Mouse (Mus musculus) midbrain, embryonic 15.5 days (tissue): ENCODE data around the gene Dcaf6. TPM values are rescaled to one million over a fixed set of nuclear protein-coding genes. Genes with fewer than 3 reads are reported as not detected.
A peak's percentile ranks its signal among the peaks of the same experiment; 100 is the strongest.

Experiments
- ATAC-seq: fragments of 200-750 bp; cut with Nextera tagmentation; replicated peaks from 2 replicates; pipeline ENCODE4 v1.8.0; 2017; ENCODE audit warnings: moderate TSS enrichment
- H3K27ac ChIP-seq: fragments of 300-500 bp; sonication (generic); 2 replicates; pipeline ENCODE4 v1.5.1; 2015; ENCODE audit warnings: mild to moderate bottlenecking, inconsistent platforms
- H3K27me3 ChIP-seq: fragments of 300-500 bp; sonication (generic); replicated peaks from 2 replicates; pipeline ENCODE4 v1.6.1; 2015; ENCODE audit warnings: inconsistent platforms
- H3K36me3 ChIP-seq: fragments of 300-500 bp; sonication (generic); replicated peaks from 2 replicates; pipeline ENCODE4 v1.6.1; 2015; ENCODE audit warnings: inconsistent platforms
- H3K4me1 ChIP-seq: fragments of 300-500 bp; sonication (generic); 2 replicates; pipeline ENCODE4 v1.6.1; 2015; ENCODE audit warnings: inconsistent platforms
- H3K4me2 ChIP-seq: fragments of 300-500 bp; sonication (generic); 2 replicates; pipeline ENCODE4 v1.6.1; 2015; ENCODE audit warnings: inconsistent platforms, mild to moderate bottlenecking, moderate library complexity
- H3K4me3 ChIP-seq: fragments of 300-500 bp; sonication (generic); 2 replicates; pipeline ENCODE4 v1.5.1; 2015; ENCODE audit warnings: mild to moderate bottlenecking, inconsistent platforms
- H3K9ac ChIP-seq: fragments of 300-500 bp; sonication (generic); 2 replicates; pipeline ENCODE4 v1.6.1; 2015; ENCODE audit warnings: mild to moderate bottlenecking, inconsistent platforms
- H3K9me3 ChIP-seq: fragments of 300-500 bp; sonication (generic); 2 replicates; pipeline ENCODE4 v1.6.1; 2016; ENCODE audit warnings: inconsistent platforms
- WGBS: fragments of 180-500 bp; shearing (Covaris S2); methylation state at CpG from one replicate; pipeline ENCODE4 v1.1.7; 2015; ENCODE audit warnings: mixed read lengths; 5-methylcytosine and 5-hydroxymethylcytosine counted together
- polyA plus RNA-seq: library from polyadenylated mRNA; unstranded; fragments of >200 nt; fragmentation: Nextera tagmentation; extraction: Ambion mirVana; gene quantifications from 2 replicates; pipeline ENCODE4 v1.2.1, GENCODE M21; 2015

Gene Dcaf6
- polyA plus RNA-seq, 1 experiment from 2014 or later: 16.7 TPM

DNA sequence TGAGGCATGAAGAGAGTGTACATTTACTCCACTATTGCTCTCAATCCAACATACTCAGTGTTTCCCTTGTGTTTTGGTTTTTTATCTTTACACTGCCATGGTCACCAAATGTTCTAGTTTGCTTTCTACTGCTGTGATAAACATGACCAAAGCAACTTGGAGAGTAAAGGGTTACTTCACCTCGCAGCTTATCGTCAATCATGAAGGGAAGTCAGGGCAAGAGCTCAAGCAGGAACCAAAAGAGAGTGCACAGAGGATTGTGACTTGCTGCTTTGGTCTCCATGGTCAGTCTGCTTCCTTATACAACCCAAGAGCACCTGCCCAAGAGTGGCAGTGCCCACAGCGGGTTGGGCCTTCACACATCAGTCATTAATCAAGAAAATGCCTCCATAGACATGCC, 65.4 kb downstream of the Dcaf6 start:
- Histone ChIP-seq H3K27ac (no peak overlapping the region), H3K36me3 (no peaks in the 10 kb centered on the region), H3K4me2 (no peak overlapping the region), H3K9me3 (no peaks in the 10 kb centered on the region), H3K4me1 (no peaks in the 10 kb centered on the region), H3K27me3 (no peaks in the 10 kb centered on the region), H3K4me3 (no peak overlapping the region), H3K9ac (no peak overlapping the region)
- 78% methylated on average over 3 of the region's 3 CpGs for WGBS
- ATAC-seq: no peak

GRCm38 (mm10) chr1:165393033-165393432, 67.2 kb downstream of the Dcaf6 start:
- Histone ChIP-seq H3K4me2 (no peak overlapping the region), H3K4me3 (no peak overlapping the region), H3K27me3 (no peaks in the 10 kb centered on the region), H3K9me3 (no peaks in the 10 kb centered on the region), H3K27ac (no peak overlapping the region), H3K4me1 (no peaks in the 10 kb centered on the region), H3K36me3 (no peaks in the 10 kb centered on the region), H3K9ac (no peak overlapping the region)
- 83% methylated on average over 1 of the region's 1 CpGs for WGBS
- no peak for ATAC-seq

- 86% methylated on average over 5 of the region's 5 CpGs for WGBS
- Histone ChIP-seq H3K4me2 (no peak overlapping the region), H3K4me1 (no peaks in the 10 kb centered on the region), H3K27ac (no peak overlapping the region), H3K9me3 (no peaks in the 10 kb centered on the region), H3K36me3 (no peaks in the 10 kb centered on the region; the same call in 1 of the 2 replicates), H3K4me3 (no peak overlapping the region), H3K9ac (no peak overlapping the region), H3K27me3 (no peaks in the 10 kb centered on the region)
- ATAC-seq: no peak
These were observed 71.6 kb downstream of the Dcaf6 start for GRCm38 (mm10) chr1:165388716-165389115.

DNA sequence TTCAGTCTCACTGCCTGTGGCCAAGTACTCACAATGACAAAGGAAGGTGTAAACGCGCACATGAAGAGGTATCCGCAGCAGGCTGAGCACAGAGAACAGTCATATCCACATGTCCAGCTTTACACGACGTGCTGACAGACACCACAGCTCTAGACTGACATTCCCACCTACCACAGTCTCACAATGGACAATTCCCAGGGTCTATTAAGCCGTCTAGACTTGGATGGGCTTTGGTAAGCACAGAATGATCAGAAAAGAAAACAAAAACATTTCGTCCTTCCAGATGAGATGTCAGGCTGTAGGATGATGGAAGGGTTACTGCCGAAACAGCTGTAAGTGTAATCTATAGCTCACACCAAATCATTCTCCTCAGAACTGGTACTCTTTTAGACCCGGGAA, 73.8 kb downstream of the Dcaf6 start:
- no peak overlapping the region for H3K4me3 ChIP-seq
- no peaks in the 10 kb centered on the region for H3K9me3 ChIP-seq
- H3K4me1 ChIP-seq: no peaks in the 10 kb centered on the region
- H3K36me3 ChIP-seq: no peaks in the 10 kb centered on the region; the same call in 1 of the 2 replicates
- H3K27ac ChIP-seq: no peak overlapping the region
- H3K27me3 ChIP-seq: no peaks in the 10 kb centered on the region
- 83% methylated on average over 9 of the region's 9 CpGs for WGBS
- no peak for ATAC-seq
- no peak overlapping the region for H3K9ac ChIP-seq
- H3K4me2 ChIP-seq: no peak overlapping the region

- no peaks in the 10 kb centered on the region; the same call in 1 of the 2 replicates for H3K36me3 ChIP-seq
- 93% methylated on average over 14 of the region's 14 CpGs for WGBS
- H3K4me2 ChIP-seq: no peak overlapping the region
- no peaks in the 10 kb centered on the region for H3K9me3 ChIP-seq
- no peaks in the 10 kb centered on the region for H3K27me3 ChIP-seq
- no peak for ATAC-seq
- no peak overlapping the region for H3K4me3 ChIP-seq
- H3K9ac ChIP-seq: no peak overlapping the region
- no peaks in the 10 kb centered on the region for H3K4me1 ChIP-seq
- H3K27ac ChIP-seq: no peak overlapping the region
These were observed 74.3 kb downstream of the Dcaf6 start for GRCm38 (mm10) chr1:165385810-165386524.

- H3K36me3 ChIP-seq: no peaks in the 10 kb centered on the region
- 73% methylated on average over 9 of the region's 9 CpGs for WGBS
- H3K27me3 ChIP-seq: no peaks in the 10 kb centered on the region
- no peak overlapping the region for H3K9ac ChIP-seq
- H3K4me3 ChIP-seq: no peak overlapping the region
- no peaks in the 10 kb centered on the region for H3K4me1 ChIP-seq
- no peak overlapping the region for H3K4me2 ChIP-seq
- no peak for ATAC-seq
- H3K9me3 ChIP-seq: no peaks in the 10 kb centered on the region
- H3K27ac ChIP-seq: no peak overlapping the region
These were observed 86.4 kb downstream of the Dcaf6 start for GRCm38 (mm10) chr1:165373839-165374238.

DNA sequence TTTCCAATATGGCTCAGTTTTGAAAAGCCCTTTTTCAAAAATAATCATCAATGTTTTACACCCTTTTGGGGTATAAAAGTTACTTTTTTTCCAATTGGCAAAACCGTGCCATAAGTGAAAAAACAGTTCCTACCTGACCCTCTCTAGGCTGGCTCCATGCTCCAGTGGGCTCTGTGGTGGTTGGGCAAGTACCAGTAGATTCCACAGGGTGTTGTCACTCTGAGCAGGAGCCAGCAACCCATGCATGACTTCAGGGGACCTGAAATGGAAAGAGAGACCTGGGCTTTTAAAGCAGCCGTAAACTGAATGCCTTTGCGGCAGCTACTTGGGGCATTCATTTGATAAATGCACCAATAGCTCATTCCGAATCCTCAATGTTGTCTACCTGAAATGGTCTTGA, 89.3 kb downstream of the Dcaf6 start:
- Histone ChIP-seq H3K27ac (no peak overlapping the region), H3K9ac (no peak overlapping the region), H3K9me3 (no peaks in the 10 kb centered on the region), H3K36me3 (no peaks in the 10 kb centered on the region), H3K27me3 (no peaks in the 10 kb centered on the region), H3K4me2 (no peak overlapping the region), H3K4me3 (no peak overlapping the region), H3K4me1 (no peaks in the 10 kb centered on the region)
- 95% methylated on average over 4 of the region's 4 CpGs for WGBS
- no peak for ATAC-seq

DNA sequence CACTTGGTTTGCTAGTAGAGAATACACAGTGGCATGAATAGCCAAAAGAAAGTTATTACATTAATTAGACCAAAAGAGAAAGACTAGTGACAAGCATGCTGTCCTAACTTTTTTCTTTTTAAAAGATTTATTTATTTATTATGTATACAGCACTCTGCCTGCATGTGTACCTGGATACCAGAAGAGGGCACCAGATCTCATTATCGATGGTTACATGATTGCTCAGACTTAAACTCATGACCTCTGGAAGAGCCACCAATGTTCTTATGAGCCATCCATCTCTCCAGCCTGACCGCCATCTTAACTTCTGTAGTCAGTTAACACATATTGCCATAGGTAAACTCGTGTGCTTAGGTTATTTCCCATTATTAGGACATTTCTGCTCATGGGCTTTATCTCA, 95.2 kb downstream of the Dcaf6 start:
- ATAC-seq: no peak
- no peak overlapping the region for H3K4me3 ChIP-seq
- H3K36me3 ChIP-seq: no peaks in the 10 kb centered on the region
- no peaks in the 10 kb centered on the region for H3K4me1 ChIP-seq
- H3K9me3 ChIP-seq: no peaks in the 10 kb centered on the region
- no peak overlapping the region for H3K9ac ChIP-seq
- WGBS: 94% methylated on average over 3 of the region's 3 CpGs
- no peak overlapping the region for H3K4me2 ChIP-seq
- H3K27me3 ChIP-seq: no peaks in the 10 kb centered on the region
- no peak overlapping the region for H3K27ac ChIP-seq

DNA sequence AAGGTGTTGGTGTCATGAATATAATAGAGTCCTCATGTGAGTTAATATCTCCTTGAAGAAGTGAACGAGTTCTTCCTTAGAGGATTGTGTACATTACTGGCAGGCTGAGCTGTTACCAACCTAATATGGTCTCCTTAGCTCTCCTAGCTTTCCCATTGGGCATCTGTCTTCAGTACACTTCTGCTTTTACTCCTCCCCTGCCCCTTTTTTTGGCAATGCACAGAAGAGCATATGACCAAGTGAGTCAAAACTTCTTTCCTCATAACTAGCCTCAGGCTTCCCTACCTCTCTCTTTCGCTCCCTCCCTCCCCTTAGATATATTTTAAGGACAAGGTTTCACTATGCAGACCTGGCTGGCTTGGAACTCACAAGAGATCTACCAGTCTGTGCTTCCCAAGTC, 97.0 kb downstream of the Dcaf6 start:
- Histone ChIP-seq H3K4me2 (no peak overlapping the region), H3K4me1 (no peaks in the 10 kb centered on the region), H3K36me3 (no peaks in the 10 kb centered on the region), H3K9me3 (no peaks in the 10 kb centered on the region), H3K27ac (no peak overlapping the region), H3K4me3 (no peak overlapping the region), H3K9ac (no peak overlapping the region), H3K27me3 (no peaks in the 10 kb centered on the region)
- ATAC-seq: no peak
- 92% methylated on average over 2 of the region's 2 CpGs for WGBS

DNA sequence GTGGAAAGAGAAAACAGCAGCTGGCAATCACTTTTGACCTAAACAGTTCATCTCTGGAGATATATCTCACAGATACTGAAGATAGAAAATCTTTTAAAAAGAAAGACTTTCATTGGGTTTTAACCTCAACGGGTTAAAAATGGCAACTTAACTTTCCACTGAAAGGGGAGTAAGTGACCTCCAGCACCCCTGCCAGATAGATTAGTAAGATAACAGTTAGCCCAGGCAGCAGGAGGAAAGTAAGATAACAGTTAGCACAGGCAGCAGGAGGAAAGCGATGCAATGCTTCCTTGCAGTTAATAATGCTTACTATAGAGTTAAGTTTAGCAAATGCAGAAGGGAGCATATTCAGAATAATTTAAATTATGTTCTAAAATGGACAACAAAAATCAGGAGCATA, 103.9 kb downstream of the Dcaf6 start:
- H3K9ac ChIP-seq: no peak overlapping the region
- no peaks in the 10 kb centered on the region for H3K27me3 ChIP-seq
- no peak overlapping the region for H3K27ac ChIP-seq
- no peaks in the 10 kb centered on the region for H3K4me1 ChIP-seq
- H3K36me3 ChIP-seq: no peaks in the 10 kb centered on the region
- no peak overlapping the region for H3K4me2 ChIP-seq
- 65% methylated on average over 2 of the region's 2 CpGs for WGBS
- no peak for ATAC-seq
- H3K4me3 ChIP-seq: no peak overlapping the region
- H3K9me3 ChIP-seq: no peaks in the 10 kb centered on the region

GRCm38 (mm10) chr1:165348627-165349026, 111.6 kb downstream of the Dcaf6 start:
- no peaks in the 10 kb centered on the region for H3K9me3 ChIP-seq
- no peak for ATAC-seq
- H3K27me3 ChIP-seq: no peaks in the 10 kb centered on the region
- H3K36me3 ChIP-seq: peaks cover 11% of the 10 kb centered on the region; the same call in 1 of the 2 replicates
- H3K4me1 ChIP-seq: no peaks in the 10 kb centered on the region
- H3K27ac ChIP-seq: no peak overlapping the region
- H3K9ac ChIP-seq: no peak overlapping the region
- no peak overlapping the region for H3K4me3 ChIP-seq
- no peak overlapping the region for H3K4me2 ChIP-seq

GRCm38 (mm10) chr1:165344453-165344852, 115.8 kb downstream of the Dcaf6 start:
- WGBS: 37% methylated on average over 4 of the region's 4 CpGs
- ATAC-seq: peak; percentile 88
- H3K9me3 ChIP-seq: no peaks in the 10 kb centered on the region

DNA sequence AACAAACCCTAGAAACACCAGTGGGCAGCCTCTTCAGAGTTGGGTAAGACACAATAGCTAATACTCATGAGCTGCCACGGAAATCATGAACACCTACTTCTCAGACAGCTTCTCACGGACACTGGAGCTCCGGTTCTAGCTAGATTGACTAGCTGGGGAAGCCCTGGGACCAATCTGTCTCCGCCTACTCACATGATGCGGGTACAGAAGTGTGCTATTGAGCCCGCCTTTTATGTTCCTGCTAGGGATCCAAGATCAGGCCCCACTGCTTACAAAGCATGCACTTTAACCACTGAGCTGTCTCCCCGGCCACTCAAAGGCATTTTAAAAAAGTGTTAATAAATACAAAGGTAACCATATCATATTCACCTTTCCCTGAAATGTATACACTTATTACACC, 118.1 kb downstream of the Dcaf6 start:
- Histone ChIP-seq H3K27ac (no peak overlapping the region), H3K4me3 (no peak overlapping the region), H3K27me3 (no peaks in the 10 kb centered on the region), H3K9ac (no peak overlapping the region), H3K36me3 (no peaks in the 10 kb centered on the region), H3K4me1 (no peaks in the 10 kb centered on the region), H3K4me2 (no peak overlapping the region), H3K9me3 (no peaks in the 10 kb centered on the region)
- no peak for ATAC-seq
- 69% methylated on average over 7 of the region's 7 CpGs for WGBS

More at GRCm38 (mm10) chr1:165344453-165344852, 115.8 kb downstream of the Dcaf6 start:
- no peak overlapping the region for H3K4me2 ChIP-seq
- H3K36me3 ChIP-seq: no peaks in the 10 kb centered on the region
- no peak overlapping the region for H3K4me3 ChIP-seq
- H3K27ac ChIP-seq: peak overlapping the region; percentile 48; the same call in 1 of the 2 replicates
- no peaks in the 10 kb centered on the region for H3K27me3 ChIP-seq
- H3K4me1 ChIP-seq: no peaks in the 10 kb centered on the region
- no peak overlapping the region for H3K9ac ChIP-seq
